Mouse (Mus musculus): Measurements from ENCODE around the gene Ptp4a2.
"Not testable (repeated sequence)": the region's sequence is repeated elsewhere in the genome, so short reads cannot be mapped to it uniquely, and the experiment has no call there.

Ptp4a2 gene

DNA sequence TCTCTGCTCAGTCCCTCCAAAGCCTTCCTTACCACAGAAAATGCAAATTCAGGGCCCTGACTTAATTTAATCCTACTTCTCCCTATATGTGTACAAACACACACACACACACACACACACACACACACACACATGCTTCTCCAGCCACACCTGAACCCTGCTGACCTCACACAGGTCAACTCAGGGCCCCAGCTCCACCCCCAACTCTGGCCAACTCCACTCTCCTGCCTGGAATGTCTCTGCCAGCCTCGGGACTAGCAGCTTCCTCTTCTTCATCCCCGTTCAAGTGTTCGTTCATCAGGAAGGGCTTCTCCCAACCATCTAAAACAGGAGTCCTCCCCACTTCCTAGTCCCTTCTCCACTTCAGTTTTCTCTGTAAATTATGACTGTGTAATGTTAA, 70.6 kb downstream of the Ptp4a2 start:
- in situ Hi-C loops (cut with MseI, MboI) = no loop called here

DNA sequence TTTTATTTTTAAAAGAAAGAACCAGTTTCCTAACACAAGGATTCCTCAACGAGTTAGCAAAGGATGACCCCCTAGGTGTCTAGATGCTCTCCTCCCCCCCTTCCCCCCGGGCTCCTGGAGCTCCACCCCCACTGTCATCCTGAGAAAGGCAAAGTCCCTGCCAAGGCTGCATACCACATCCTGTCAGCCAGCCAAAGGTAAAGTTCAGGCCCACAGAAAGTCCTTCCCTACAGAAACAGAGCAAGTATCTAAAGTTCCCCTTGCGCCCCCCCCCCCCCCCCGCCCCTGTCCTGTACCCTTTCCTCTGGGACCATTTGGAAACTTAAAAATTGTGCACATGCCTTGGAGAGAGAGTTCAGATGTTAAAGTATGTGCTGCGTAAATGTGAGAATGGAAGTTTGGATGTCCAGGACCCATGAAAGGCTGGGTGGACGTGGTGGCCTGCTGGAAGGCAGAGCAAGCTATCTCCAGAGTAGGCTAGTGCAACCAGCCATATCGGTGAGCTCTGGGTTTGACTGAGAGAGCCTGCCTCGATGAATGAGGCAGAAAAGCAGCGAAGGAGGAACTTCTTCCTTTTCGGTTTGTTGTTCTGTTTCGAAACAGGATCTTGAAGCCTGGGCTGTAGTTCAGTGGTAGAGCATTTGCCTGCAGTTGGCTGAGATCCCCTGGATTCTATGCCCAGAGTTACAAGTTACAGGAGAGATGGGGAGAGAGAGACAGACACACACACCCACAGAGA, 71.7 kb downstream of the Ptp4a2 start:
- in situ Hi-C loops (cut with MseI, MboI) = no loop called here

DNA sequence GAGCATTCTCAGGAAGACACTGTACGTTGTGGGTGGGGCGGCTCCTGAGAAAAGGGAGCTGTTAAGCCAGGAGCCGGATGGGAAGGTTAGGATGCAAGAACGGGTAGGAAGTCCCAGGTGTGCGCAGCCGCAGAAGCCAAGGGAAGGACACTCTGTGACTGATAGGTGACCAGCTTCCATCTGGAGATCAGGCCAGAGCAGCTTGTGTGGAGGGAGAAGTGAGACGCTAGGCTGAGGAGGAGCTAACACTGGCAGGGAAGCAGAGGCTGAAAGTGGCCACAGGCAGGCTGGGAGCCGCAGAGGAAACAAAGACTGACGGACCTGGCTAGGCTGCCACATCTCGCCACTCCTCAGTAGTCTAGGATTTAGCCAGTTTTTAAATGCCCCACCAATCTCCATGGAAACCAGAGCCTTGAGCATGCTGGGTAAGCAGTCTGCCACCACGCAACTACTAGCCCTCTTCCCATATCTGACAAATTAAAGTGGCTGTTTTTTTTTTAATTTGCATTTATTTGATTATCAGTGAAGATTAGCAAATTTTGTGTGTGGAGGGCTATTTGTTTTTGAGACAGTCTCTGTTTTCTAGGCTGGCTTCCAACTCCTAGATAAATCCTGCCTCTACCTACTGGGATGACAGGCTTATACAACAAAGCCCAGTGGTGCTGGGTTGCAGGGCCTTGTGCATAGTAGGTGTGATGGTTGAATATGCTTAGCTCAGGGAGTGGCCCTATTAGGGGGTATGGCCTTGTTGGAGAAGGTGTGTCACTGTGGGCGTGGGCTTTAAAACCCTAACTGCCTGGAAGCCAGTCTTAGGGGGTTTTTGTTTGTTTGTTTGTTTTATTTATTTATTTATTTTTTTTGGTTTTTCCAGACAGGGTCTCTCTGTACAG, 73.3 kb downstream of the Ptp4a2 start:
- in situ Hi-C loops (cut with MseI, MboI) = no loop called here

- in situ Hi-C loops (cut with MseI, MboI) = no loop called here
Measured at GRCm38 (mm10) chr4:129889661-129890060, 78.6 kb downstream of the Ptp4a2 start.

DNA sequence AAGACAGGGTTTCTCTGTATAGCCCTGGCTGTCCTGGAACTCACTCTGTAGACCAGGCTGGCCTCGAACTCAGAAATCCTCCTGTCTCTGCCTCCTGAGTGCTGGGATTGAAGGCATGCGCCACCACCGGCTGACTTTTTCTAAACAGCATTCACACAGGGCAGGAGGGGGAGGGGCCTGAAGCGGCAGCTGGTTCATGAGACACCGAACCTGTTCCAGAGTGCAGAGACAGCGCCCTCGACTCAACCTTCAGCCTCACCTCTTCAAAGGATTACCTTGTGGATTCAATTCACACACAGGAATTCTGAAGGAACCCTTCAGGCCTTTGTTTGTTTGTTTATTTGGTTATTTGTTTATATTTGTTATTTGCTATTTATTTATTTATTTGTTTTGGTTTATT, 79.1 kb downstream of the Ptp4a2 start:
- in situ Hi-C loops (cut with MseI, MboI) = no loop called here

DNA sequence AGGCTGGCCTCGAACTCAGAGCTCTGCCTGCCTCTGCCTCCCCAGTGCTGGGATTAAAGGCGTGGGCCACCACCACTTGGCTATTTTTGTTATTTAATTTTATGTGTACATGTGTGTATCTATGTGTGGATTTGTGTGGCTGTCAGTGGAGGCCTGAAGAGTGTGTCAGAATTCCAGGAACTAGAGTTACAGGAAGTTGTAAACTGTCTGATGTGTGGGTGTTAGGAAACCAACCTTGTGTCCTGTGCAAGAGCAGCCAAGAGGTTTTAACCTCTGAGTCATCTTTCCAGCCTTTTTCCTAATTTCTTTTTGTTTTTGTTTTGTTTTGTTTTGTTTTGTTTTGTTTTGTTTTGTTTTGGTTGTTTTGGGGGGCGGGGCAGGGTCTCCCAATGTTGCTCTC, 83.8 kb downstream of the Ptp4a2 start:
- in situ Hi-C loops (cut with MseI, MboI) = no loop called here

DNA sequence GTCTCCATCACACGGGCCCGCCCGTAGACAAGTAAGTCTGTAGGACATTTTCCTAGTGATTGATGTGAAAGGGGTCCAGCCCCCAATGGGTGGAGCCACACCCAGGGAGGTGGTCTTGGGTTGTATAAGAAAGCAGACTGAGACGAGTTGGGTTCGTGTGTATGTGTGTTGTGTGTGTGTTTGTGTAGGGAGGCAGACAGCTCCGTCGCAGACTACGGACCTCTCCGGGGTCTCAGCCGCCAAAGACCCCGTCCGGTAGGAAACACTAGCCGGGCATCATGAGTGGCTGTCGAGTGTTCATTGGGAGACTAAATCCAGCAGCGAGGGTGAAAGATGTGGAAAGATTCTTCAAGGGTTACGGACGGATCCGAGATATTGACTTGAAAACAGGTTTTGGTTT, 87.8 kb downstream of the Ptp4a2 start:
- in situ Hi-C loops (cut with MseI, MboI) = not testable (repeated sequence)
